Mouse (Mus musculus) stomach, postnatal 0 days (tissue): ENCODE data around the gene Xrcc1.

ENCODE experiments used
- CTCF ChIP-seq: IDR thresholded peaks from 2 replicates; pipeline ENCODE4 v1.5.1; 2016; ENCODE audit warnings: antibody characterized with exemption, low read depth, mild to moderate bottlenecking, moderate library complexity
- EP300 ChIP-seq: optimal IDR thresholded peaks from 2 replicates; pipeline ENCODE3; 2016; ENCODE audit warnings: antibody characterized with exemption

DNA sequence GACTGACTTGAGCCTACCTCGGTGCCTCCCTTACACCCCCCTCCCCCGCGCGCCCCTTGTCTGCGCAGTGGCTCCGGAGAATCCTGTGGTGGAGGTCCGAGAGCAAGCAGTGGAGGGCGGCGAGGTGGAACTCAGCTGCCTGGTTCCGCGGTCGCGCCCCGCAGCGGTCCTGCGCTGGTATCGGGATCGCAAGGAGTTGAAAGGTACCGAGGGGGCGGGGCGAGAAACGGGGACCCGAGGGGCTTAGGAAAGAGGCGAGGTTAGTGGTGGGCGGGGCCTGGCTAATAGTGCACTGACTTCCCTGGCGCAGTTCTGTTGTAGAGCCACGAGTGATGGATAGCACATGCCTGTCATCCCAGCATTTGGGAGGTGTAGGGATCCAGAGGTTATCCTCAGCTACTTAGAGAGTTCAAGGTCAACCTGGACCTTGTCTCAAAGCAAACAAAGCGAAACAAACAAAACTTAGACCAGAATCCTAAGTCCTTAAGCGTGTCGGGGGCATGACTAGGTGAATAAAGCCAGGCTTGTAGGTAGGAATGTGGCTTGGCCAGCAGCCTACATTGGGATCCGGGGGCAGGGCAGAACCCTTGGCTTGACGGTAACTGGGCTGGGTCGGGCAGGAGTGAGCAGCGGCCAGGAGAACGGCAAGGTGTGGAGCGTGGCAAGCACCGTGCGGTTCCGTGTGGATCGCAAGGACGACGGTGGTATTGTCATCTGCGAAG is 46.1 kb upstream of the Xrcc1 start:
- no peak for TF ChIP-seq CTCF
- no peak for TF ChIP-seq EP300
